Mouse (Mus musculus) hindlimb bud, embryonic 11.5 days (tissue): ENCODE measurements around the gene Mc3r.

Source experiments
- DNase-seq: peaks from one replicate; pipeline ENCODE4 v3.0.0-alpha.2; 2012; ENCODE audit warnings: low read depth, low spot score; ENCODE audit errors: extremely low spot score

Mc3r gene

GRCm38 (mm10) chr2:172249336-172249735 lies 1.0 kb downstream of the Mc3r start:
- DNase-seq, result no peak

GRCm38 (mm10) chr2:172256418-172256817 lies 8.1 kb downstream of the Mc3r start:
- no peak for DNase-seq

GRCm38 (mm10) chr2:172256956-172257355 lies 8.7 kb downstream of the Mc3r start:
- DNase-seq, result no peak

GRCm38 (mm10) chr2:172257471-172258065 lies 9.3 kb downstream of the Mc3r start:
- DNase-seq, result no peak

GRCm38 (mm10) chr2:172260064-172260463 lies 11.8 kb downstream of the Mc3r start:
- DNase-seq, result no peak

- DNase-seq, result no peak
Measured at GRCm38 (mm10) chr2:172261441-172261840, 13.1 kb downstream of the Mc3r start.

- DNase-seq, result no peak
Measured at GRCm38 (mm10) chr2:172263216-172263615, 14.9 kb downstream of the Mc3r start.

GRCm38 (mm10) chr2:172269907-172270306 lies 21.6 kb downstream of the Mc3r start:
- no peak for DNase-seq

GRCm38 (mm10) chr2:172270485-172270944 lies 22.2 kb downstream of the Mc3r start:
- no peak for DNase-seq

GRCm38 (mm10) chr2:172270974-172271697 lies 22.8 kb downstream of the Mc3r start:
- no peak for DNase-seq

- DNase-seq, result no peak
Measured at GRCm38 (mm10) chr2:172274662-172275061, 26.4 kb downstream of the Mc3r start.

- DNase-seq, result no peak
Measured at GRCm38 (mm10) chr2:172276155-172276554, 27.9 kb downstream of the Mc3r start.

- DNase-seq, result no peak
Measured at GRCm38 (mm10) chr2:172278979-172279378, 30.7 kb downstream of the Mc3r start.

- no peak for DNase-seq
Measured at GRCm38 (mm10) chr2:172282071-172282710, 33.9 kb downstream of the Mc3r start.

GRCm38 (mm10) chr2:172287715-172288114 lies 39.4 kb downstream of the Mc3r start:
- no peak for DNase-seq

GRCm38 (mm10) chr2:172288965-172289364 lies 40.7 kb downstream of the Mc3r start:
- DNase-seq, result no peak

- no peak for DNase-seq
Measured at GRCm38 (mm10) chr2:172289632-172290031, 41.3 kb downstream of the Mc3r start.

GRCm38 (mm10) chr2:172290474-172290873 lies 42.2 kb downstream of the Mc3r start:
- no peak for DNase-seq

GRCm38 (mm10) chr2:172291025-172291424 lies 42.7 kb downstream of the Mc3r start:
- DNase-seq, result no peak

- no peak for DNase-seq
Measured at GRCm38 (mm10) chr2:172291755-172292524, 43.6 kb downstream of the Mc3r start.
